Mouse (Mus musculus) lung, adult 2 months (tissue): ENCODE measurements at regions not wholly inside any gene's neighbourhood (a gene's known extent, or its start where the extent isn't known, plus 50 kb on each side); places are given as distances from the start of the nearest gene placed in this dataset.

Experiments
- CTCF ChIP-seq: fragments of 200-500 bp; IDR thresholded peaks from 2 replicates; pipeline ENCODE4 v1.5.1; 2011; ENCODE audit warnings: mild to moderate bottlenecking, low read length, control low read depth; ENCODE audit not compliant: insufficient read depth
- POLR2A ChIP-seq: fragments of 200-500 bp; IDR thresholded peaks from 2 replicates; pipeline ENCODE4 v1.6.1; 2011; ENCODE audit warnings: low read depth, mild to moderate bottlenecking, control low read depth, low read length, borderline replicate concordance; ENCODE audit errors: extremely low read depth

DNA sequence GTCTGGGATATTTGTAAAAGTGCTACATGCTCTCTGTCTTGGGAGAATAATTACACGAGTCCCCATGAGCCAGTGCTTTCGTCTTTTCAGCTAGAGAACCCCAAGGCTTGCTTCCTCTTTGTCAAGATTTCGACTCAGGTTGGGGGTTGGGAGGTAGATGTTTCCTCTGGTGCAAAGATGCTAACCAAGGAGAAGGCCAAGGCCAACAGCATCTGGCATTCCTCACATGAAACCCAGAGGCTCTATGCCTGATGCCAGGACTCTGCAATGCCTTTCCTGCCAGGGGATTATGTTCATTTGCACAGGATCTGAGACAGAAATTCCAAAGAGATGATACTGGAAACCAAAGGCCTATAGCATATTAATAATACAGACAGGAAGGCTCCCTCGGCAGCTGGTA is 198.2 kb upstream of the Six2 start:
- TF ChIP-seq CTCF (no peak), POLR2A (no peak)
